Mouse (Mus musculus) MEL (cell line): ENCODE data around the gene Gtf3a. TPM values are rescaled to one million over a fixed set of nuclear protein-coding genes. Genes with fewer than 3 reads are reported as not detected.

Experiments
- DNase-seq: peaks from one replicate; pipeline ENCODE4 v3.0.0; 2011; ENCODE audit warnings: low read depth, low spot score
- H3K27ac ChIP-seq: 2 replicates; pipeline ENCODE4 v1.5.1; 2012; ENCODE audit warnings: low read depth, mild to moderate bottlenecking, control low read depth, low read length, moderate library complexity; ENCODE audit not compliant: control insufficient read depth
- H3K27me3 ChIP-seq, 2 experiments: fragments of 150-350 bp in 1 of 2; sonication (generic) in 1 of 2; 2 replicates each; pipeline ENCODE4 v1.6.1; 2012; ENCODE audit warnings: low read length in 2 of 2, mild to moderate bottlenecking in 2 of 2, improper control_type of control experiment in 1 of 2, moderate library complexity in 1 of 2; ENCODE audit not compliant: insufficient read depth in 2 of 2, control insufficient read depth in 1 of 2
- H3K36me3 ChIP-seq, 2 experiments: 2 replicates each; pipeline ENCODE4 v1.6.1; 2012 to 2014; ENCODE audit warnings: low read length in 2 of 2, improper control_type of control experiment in 1 of 2, inconsistent platforms in 1 of 2, mild to moderate bottlenecking in 1 of 2; ENCODE audit not compliant: insufficient read depth in 2 of 2, control insufficient read depth in 1 of 2
- H3K4me1 ChIP-seq, 2 experiments: fragments of 150-350 bp in 1 of 2; sonication (generic) in 1 of 2; 2 replicates each; pipeline ENCODE4 v1.6.1; 2012; ENCODE audit warnings: low read length in 2 of 2, improper control_type of control experiment in 1 of 2, mild to moderate bottlenecking in 1 of 2; ENCODE audit not compliant: insufficient read depth in 2 of 2, control insufficient read depth in 1 of 2
- H3K4me3 ChIP-seq, 2 experiments: fragments of 150-350 bp in 1 of 2; sonication (generic) in 1 of 2; 2 replicates each; pipeline ENCODE4 v1.5.1; 2012; ENCODE audit warnings: low read depth in 2 of 2, low read length in 2 of 2, mild to moderate bottlenecking in 2 of 2, moderate library complexity in 2 of 2, control low read depth in 1 of 2, improper control_type of control experiment in 1 of 2; ENCODE audit not compliant: control insufficient read depth in 1 of 2, insufficient read depth in 1 of 2
- H3K79me2 ChIP-seq: 2 replicates; pipeline ENCODE4 v1.6.1; 2012; ENCODE audit warnings: mild to moderate bottlenecking, low read length, moderate library complexity; ENCODE audit not compliant: control insufficient read depth, poor library complexity, insufficient read depth
- H3K9ac ChIP-seq: 2 replicates; pipeline ENCODE4 v1.6.1; 2012; ENCODE audit warnings: low read depth, mild to moderate bottlenecking, control low read depth, low read length, moderate library complexity; ENCODE audit not compliant: control insufficient read depth, poor library complexity, severe bottlenecking
- H3K9me3 ChIP-seq: fragments of 150-350 bp; sonication (generic); replicated peaks from 2 replicates; pipeline ENCODE4 v1.6.1; 2012; ENCODE audit warnings: mild to moderate bottlenecking, low read length, improper control_type of control experiment, moderate library complexity; ENCODE audit not compliant: insufficient read depth
- BHLHE40 ChIP-seq: IDR thresholded peaks from 2 replicates; pipeline ENCODE4 v1.6.1; 2012; ENCODE audit warnings: low read depth, mild to moderate bottlenecking, inconsistent platforms, low read length, improper control_type of control experiment, borderline replicate concordance
- CHD1 ChIP-seq: IDR thresholded peaks from 2 replicates; pipeline ENCODE4 v1.6.1; 2012; ENCODE audit warnings: low read depth, mild to moderate bottlenecking, inconsistent platforms, low read length, improper control_type of control experiment
- CTCF ChIP-seq, 3 experiments: IDR thresholded peaks in 2 of 3; conservative IDR thresholded peaks in 1 of 3; 2 replicates each; pipeline ENCODE4 v1.5.1; 2011 to 2012; ENCODE audit warnings: low read length in 3 of 3, low read depth in 2 of 3, mild to moderate bottlenecking in 2 of 3, improper control_type of control experiment in 1 of 3, inconsistent platforms in 1 of 3, mixed read lengths in 1 of 3, moderate library complexity in 1 of 3; ENCODE audit not compliant: control insufficient read depth in 1 of 3, insufficient read depth in 1 of 3, poor library complexity in 1 of 3, severe bottlenecking in 1 of 3
- ELF1 ChIP-seq: IDR thresholded peaks from 2 replicates; pipeline ENCODE4 v1.6.1; 2014; ENCODE audit warnings: low read depth, mild to moderate bottlenecking, inconsistent platforms, low read length, improper control_type of control experiment, moderate library complexity
- ETS1 ChIP-seq: IDR thresholded peaks from 2 replicates; pipeline ENCODE4 v1.6.1; 2012; ENCODE audit warnings: low read depth, mild to moderate bottlenecking, inconsistent platforms, low read length, improper control_type of control experiment, moderate library complexity
- GABPA ChIP-seq: IDR thresholded peaks from 2 replicates; pipeline ENCODE4 v1.6.1; 2012; ENCODE audit warnings: low read depth, mild to moderate bottlenecking, inconsistent platforms, low read length, improper control_type of control experiment, moderate library complexity
- JUND ChIP-seq: IDR thresholded peaks from 2 replicates; pipeline ENCODE4 v1.6.1; 2011; ENCODE audit warnings: low read depth, mild to moderate bottlenecking, improper control_type of control experiment, low read length
- KAT2A ChIP-seq: conservative IDR thresholded peaks from 2 replicates; pipeline ENCODE4 v1.6.1; 2012; ENCODE audit warnings: low read depth, low read length, improper control_type of control experiment, inconsistent platforms
- MAZ ChIP-seq: IDR thresholded peaks from 2 replicates; pipeline ENCODE4 v1.6.1; 2012; ENCODE audit warnings: low read depth, mild to moderate bottlenecking, inconsistent platforms, low read length, improper control_type of control experiment
- MXI1 ChIP-seq: IDR thresholded peaks from 2 replicates; pipeline ENCODE4 v1.6.1; 2011; ENCODE audit warnings: mild to moderate bottlenecking, low read depth, low read length, improper control_type of control experiment
- MYC ChIP-seq: IDR thresholded peaks from 2 replicates; pipeline ENCODE4 v1.6.1; 2011; ENCODE audit warnings: low read depth, mild to moderate bottlenecking, low read length, improper control_type of control experiment, moderate library complexity
- NRF1 ChIP-seq: IDR thresholded peaks from 2 replicates; pipeline ENCODE4 v1.6.1; 2014; ENCODE audit warnings: low read depth, mild to moderate bottlenecking, inconsistent platforms, low read length, improper control_type of control experiment, moderate library complexity; ENCODE audit not compliant: poor library complexity, insufficient read depth, severe bottlenecking
- POLR2A ChIP-seq, 2 experiments: IDR thresholded peaks; 2 replicates each; pipeline ENCODE4 v1.6.1; 2011 to 2012; ENCODE audit warnings: low read length in 2 of 2, mild to moderate bottlenecking in 2 of 2, control low read depth in 1 of 2, improper control_type of control experiment in 1 of 2, low read depth in 1 of 2, moderate library complexity in 1 of 2; ENCODE audit not compliant: control insufficient read depth in 1 of 2, insufficient read depth in 1 of 2, poor library complexity in 1 of 2
- POLR2AphosphoS2 ChIP-seq: IDR thresholded peaks from 2 replicates; pipeline ENCODE4 v1.6.1; 2011; ENCODE audit warnings: low read length, improper control_type of control experiment
- RAD21 ChIP-seq: IDR thresholded peaks from 2 replicates; pipeline ENCODE4 v1.6.1; 2011; ENCODE audit warnings: mild to moderate bottlenecking, low read depth, low read length, improper control_type of control experiment
- RCOR1 ChIP-seq: IDR thresholded peaks from 2 replicates; pipeline ENCODE4 v1.6.1; 2012; ENCODE audit warnings: low read depth, mild to moderate bottlenecking, inconsistent platforms, low read length, improper control_type of control experiment
- SIN3A ChIP-seq: IDR thresholded peaks from 2 replicates; pipeline ENCODE4 v1.6.1; 2012; ENCODE audit warnings: low read length, improper control_type of control experiment, inconsistent platforms
- TAL1 ChIP-seq: IDR thresholded peaks from 2 replicates; pipeline ENCODE4 v1.6.1; 2012; ENCODE audit warnings: mild to moderate bottlenecking, inconsistent platforms, low read length, moderate library complexity, mixed read lengths
- TBP ChIP-seq: IDR thresholded peaks from 2 replicates; pipeline ENCODE4 v1.8.0; 2011; ENCODE audit warnings: low read depth, low read length, improper control_type of control experiment
- USF1 ChIP-seq: IDR thresholded peaks from 2 replicates; pipeline ENCODE4 v1.6.1; 2014; ENCODE audit warnings: low read depth, mild to moderate bottlenecking, inconsistent platforms, low read length, improper control_type of control experiment, moderate library complexity
- ZKSCAN1 ChIP-seq: IDR thresholded peaks from 2 replicates; pipeline ENCODE4 v1.6.1; 2012; ENCODE audit warnings: low read depth, mild to moderate bottlenecking, inconsistent platforms, low read length, improper control_type of control experiment, moderate library complexity
- ZMIZ1 ChIP-seq: IDR thresholded peaks from 2 replicates; pipeline ENCODE4 v1.6.1; 2012; ENCODE audit warnings: low read depth, mild to moderate bottlenecking, inconsistent platforms, low read length, improper control_type of control experiment, moderate library complexity
- polyA plus RNA-seq, 2 experiments: library from polyadenylated mRNA; stranded (reverse) in 1 of 2; unstranded in 1 of 2; fragments of >175 nt in 1 of 2; fragments of >200 nt in 1 of 2; gene quantifications; 2 replicates each; pipeline versions ENCODE4 v1.2.1 to v1.2.4; 2012; ENCODE audit warnings: low replicate concordance in 2 of 2, low read depth in 1 of 2; ENCODE audit not compliant: insufficient read length in 2 of 2, insufficient read depth in 1 of 2, missing spikeins in 1 of 2
- total RNA-seq: library from RNA; depleted of rRNA; stranded (reverse); fragments of 300-350 nt; gene quantifications from 2 replicates; pipeline ENCODE4 v1.2.3, GENCODE M21; 2012

The Gtf3a gene
- total and polyA plus RNA-seq, 3 experiments: 173 to 204 TPM; not detected in 1

- Histone ChIP-seq H3K36me3 (peaks cover 0 to 4% of the 10 kb centered on the region in 2 experiments; a peak in 1 of 4 replicates), H3K27ac (no peak overlapping the region), H3K79me2 (no peaks in the 10 kb centered on the region), H3K4me3 (no peak overlapping the region), H3K27me3 (no peaks in the 10 kb centered on the region), H3K4me1 (peaks cover 0 to 2% of the 10 kb centered on the region in 2 experiments; a peak in 1 of 4 replicates), H3K9me3 (no peaks in the 10 kb centered on the region), H3K9ac (no peak overlapping the region)
- TF ChIP-seq CHD1 (no peak), ETS1 (no peak), BHLHE40 (no peak), ELF1 (no peak), RAD21 (no peak), POLR2A (IDR thresholded peaks at IDR 0.05; ENCODE audit: control insufficient read depth in 1 of 2, insufficient read depth in 1 of 2, low read depth in 1 of 2, low read length in 2 of 2, poor library complexity in 1 of 2) (no peak), KAT2A (no peak), ZMIZ1 (no peak), JUND (no peak), MYC (no peak), SIN3A (no peak), MXI1 (no peak), ZKSCAN1 (no peak), TAL1 (no peak), USF1 (no peak), MAZ (no peak), GABPA (no peak), POLR2AphosphoS2 (no peak)
- no peak for DNase-seq
These were observed 48.1 kb upstream of the Gtf3a start for GRCm38 (mm10) chr5:146900331-146900730.

- H3K9me3 ChIP-seq: no peaks in the 10 kb centered on the region
- no peak for TF ChIP-seq NRF1
- no peak for TF ChIP-seq RCOR1
- TF ChIP-seq MXI1: no peak
- TF ChIP-seq SIN3A: no peak
- no peak for TF ChIP-seq CTCF (IDR thresholded peaks at IDR 0.05 in 2 of 3, conservative IDR thresholded peaks at IDR 0.05 in 1 of 3; ENCODE audit: control insufficient read depth in 1 of 3, insufficient read depth in 1 of 3, low read depth in 2 of 3, low read length in 3 of 3, poor library complexity in 1 of 3, severe bottlenecking in 1 of 3)
- no peak for TF ChIP-seq TBP
- TF ChIP-seq, all 39 proteins: peak for 0
- no peak overlapping the region for H3K9ac ChIP-seq
- H3K27ac ChIP-seq: no peak overlapping the region
- no peak for DNase-seq
- no peaks in the 10 kb centered on the region for H3K27me3 ChIP-seq
- H3K4me1 ChIP-seq: peaks cover 0 to 2% of the 10 kb centered on the region in 2 experiments; a peak in 1 of 4 replicates
- no peak overlapping the region for H3K4me3 ChIP-seq
- H3K36me3 ChIP-seq: peaks cover 0 to 4% of the 10 kb centered on the region in 2 experiments; a peak in 1 of 4 replicates
- H3K79me2 ChIP-seq: no peaks in the 10 kb centered on the region
These were observed 47.0 kb upstream of the Gtf3a start for GRCm38 (mm10) chr5:146901501-146901900.
